Mouse (Mus musculus): ENCODE data around the gene Wfdc9. TPM values are rescaled to one million over a fixed set of nuclear protein-coding genes. Genes with fewer than 3 reads are reported as not detected.

Wfdc9 gene
- polyA plus RNA-seq, 1 experiment = not detected

DNA sequence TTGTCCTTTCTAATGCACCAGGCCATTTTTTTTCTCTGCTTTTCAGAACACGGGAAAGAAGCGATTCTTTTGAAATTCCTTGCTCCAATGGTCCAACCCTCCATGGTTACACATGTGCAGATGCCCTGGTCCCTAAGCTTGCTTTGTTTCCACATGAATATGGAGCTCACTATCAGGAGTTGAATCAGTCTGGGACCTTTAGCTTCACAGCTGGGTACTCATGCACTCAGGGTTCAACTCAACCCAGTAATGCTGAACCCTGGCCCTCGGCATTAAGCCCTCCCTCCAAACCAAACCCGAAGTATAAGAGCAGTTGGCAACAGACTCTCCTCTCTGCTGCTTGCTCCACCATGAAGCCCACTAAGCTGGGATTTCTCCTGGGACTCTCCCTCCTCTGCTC is 41.8 kb upstream of the Wfdc9 start, which contains the start of gene Spint4:
Spint4 (plus strand) TSS at position 301 of the 400 bp plus-strand sequence.
- H3K79me3 ChIP-seq (ENCODE audit: low read depth) = no peaks in the 10 kb centered on the region
- TF ChIP-seq FOSL1 (IDR thresholded peaks at IDR 0.05; ENCODE audit: insufficient read depth, low read length, poor library complexity, severe bottlenecking) (no peak), MYOD1 (IDR thresholded peaks at IDR 0.05; ENCODE audit: control insufficient read depth, insufficient read length, low read depth) (no peak), CTCF (IDR thresholded peaks at IDR 0.05; ENCODE audit: control insufficient read depth, insufficient read depth, insufficient read length) (no peak), USF1 (IDR thresholded peaks at IDR 0.05; ENCODE audit: low read depth) (no peak), MAX (IDR thresholded peaks at IDR 0.05) (no peak), MYOG (IDR thresholded peaks at IDR 0.05; ENCODE audit: control insufficient read depth, extremely low read depth, insufficient read length) (no peak), CEBPB (IDR thresholded peaks at IDR 0.05; ENCODE audit: low read depth) (no peak)
- H3K27me3 ChIP-seq (ENCODE audit: control insufficient read depth, insufficient read depth, insufficient read length) = peaks cover 25% of the 10 kb centered on the region
- no peak within 1 kb of the TSS for H3ac ChIP-seq (ENCODE audit: control insufficient read depth, insufficient read length, low read depth)
- no peak within 1 kb of the TSS for H3K4me3 ChIP-seq (ENCODE audit: insufficient read depth, poor library complexity, severe bottlenecking)
- H3K79me2 ChIP-seq (ENCODE audit: control insufficient read depth, insufficient read depth) = no peaks in the 10 kb centered on the region
- H3K36me3 ChIP-seq (ENCODE audit: control insufficient read depth, insufficient read depth) = no peaks in the 10 kb centered on the region

GRCm38 (mm10) chr2:164684807-164685206 is 28.4 kb upstream of the Wfdc9 start, which contains the start of gene Wfdc13:
Gene Wfdc13, plus strand, starts transcription at chr2:164685107.
- TF ChIP-seq MYOG (IDR thresholded peaks at IDR 0.05; ENCODE audit: control insufficient read depth, extremely low read depth, insufficient read length) = no peak
- TF ChIP-seq USF1 (IDR thresholded peaks at IDR 0.05; ENCODE audit: low read depth) = no peak
- TF ChIP-seq CTCF (IDR thresholded peaks at IDR 0.05; ENCODE audit: control insufficient read depth, insufficient read depth, insufficient read length) = no peak
- TF ChIP-seq MYOD1 (IDR thresholded peaks at IDR 0.05; ENCODE audit: control insufficient read depth, insufficient read length, low read depth) = no peak
- no peak for TF ChIP-seq CEBPB (IDR thresholded peaks at IDR 0.05; ENCODE audit: low read depth)
- Histone ChIP-seq H3K79me3 (ENCODE audit: low read depth) (no peaks in the 10 kb centered on the region), H3K4me3 (ENCODE audit: insufficient read depth, poor library complexity, severe bottlenecking) (no peak within 1 kb of the TSS), H3K79me2 (ENCODE audit: control insufficient read depth, insufficient read depth) (no peaks in the 10 kb centered on the region), H3K36me3 (ENCODE audit: control insufficient read depth, insufficient read depth) (no peaks in the 10 kb centered on the region), H3ac (ENCODE audit: control insufficient read depth, insufficient read length, low read depth) (no peak within 1 kb of the TSS), H3K27me3 (ENCODE audit: control insufficient read depth, insufficient read depth, insufficient read length) (peaks cover 36% of the 10 kb centered on the region)

- TF ChIP-seq CEBPB (IDR thresholded peaks at IDR 0.05; ENCODE audit: low read depth) (no peak), FOSL1 (IDR thresholded peaks at IDR 0.05; ENCODE audit: insufficient read depth, low read length, poor library complexity, severe bottlenecking) (no peak), MAX (IDR thresholded peaks at IDR 0.05) (no peak), CTCF (IDR thresholded peaks at IDR 0.05; ENCODE audit: control insufficient read depth, insufficient read depth, insufficient read length) (no peak), MYOD1 (IDR thresholded peaks at IDR 0.05; ENCODE audit: control insufficient read depth, insufficient read length, low read depth) (no peak), USF1 (IDR thresholded peaks at IDR 0.05; ENCODE audit: low read depth) (no peak), MYOG (IDR thresholded peaks at IDR 0.05; ENCODE audit: control insufficient read depth, extremely low read depth, insufficient read length) (no peak)
- H3K79me3 ChIP-seq (ENCODE audit: low read depth) = no peaks in the 10 kb centered on the region
- peaks cover 6% of the 10 kb centered on the region for H3K27me3 ChIP-seq (ENCODE audit: control insufficient read depth, insufficient read depth, insufficient read length)
- no peaks in the 10 kb centered on the region for H3K79me2 ChIP-seq (ENCODE audit: control insufficient read depth, insufficient read depth)
- H3K36me3 ChIP-seq (ENCODE audit: control insufficient read depth, insufficient read depth) = no peaks in the 10 kb centered on the region
- no peak overlapping the region for H3K4me3 ChIP-seq (ENCODE audit: insufficient read depth, poor library complexity, severe bottlenecking)
- H3ac ChIP-seq (ENCODE audit: control insufficient read depth, insufficient read length, low read depth) = no peak overlapping the region
Observed at GRCm38 (mm10) chr2:164679906-164680305, 23.5 kb upstream of the Wfdc9 start.

DNA sequence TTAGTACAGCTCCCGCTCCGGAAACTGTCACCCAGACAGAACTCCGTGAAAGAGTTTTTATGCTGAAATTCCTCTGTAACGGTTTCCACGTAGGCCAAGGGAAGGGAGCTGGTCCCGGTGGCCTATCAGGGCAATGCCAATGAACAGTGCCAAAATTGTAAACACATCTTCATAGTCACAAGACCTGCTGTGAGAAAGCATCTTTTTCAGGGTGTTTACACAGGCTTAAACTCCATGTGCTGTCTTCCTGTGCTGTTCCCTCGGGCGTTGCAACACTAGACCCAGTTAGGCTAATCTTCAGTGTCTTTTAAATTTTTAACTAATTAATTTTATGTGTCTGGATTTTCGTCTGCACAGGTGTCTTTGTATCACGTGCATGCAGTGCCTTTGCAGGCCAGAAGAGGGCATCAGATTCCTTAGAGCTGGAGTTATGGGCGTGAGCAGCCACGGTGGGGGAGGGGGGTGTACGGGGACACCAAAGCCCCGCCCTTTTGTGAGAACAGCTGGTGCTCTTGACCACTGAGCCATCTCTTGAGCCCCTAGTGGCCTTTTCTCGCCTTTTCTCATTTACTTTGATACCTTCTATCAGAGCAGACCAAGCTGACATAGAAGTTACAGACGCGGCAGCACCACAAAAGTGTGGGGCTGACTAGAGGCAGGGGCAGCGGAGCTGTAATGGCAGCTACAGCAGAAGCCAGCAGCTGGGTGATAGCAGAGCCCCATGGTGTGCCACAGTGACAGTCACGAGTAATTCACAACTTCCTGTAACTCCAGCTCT is 22.7 kb upstream of the Wfdc9 start:
- peaks cover 3% of the 10 kb centered on the region for H3K27me3 ChIP-seq (ENCODE audit: control insufficient read depth, insufficient read depth, insufficient read length)
- H3K79me2 ChIP-seq (ENCODE audit: control insufficient read depth, insufficient read depth) = no peaks in the 10 kb centered on the region
- H3K4me3 ChIP-seq (ENCODE audit: insufficient read depth, poor library complexity, severe bottlenecking) = no peak overlapping the region
- no peak overlapping the region for H3ac ChIP-seq (ENCODE audit: control insufficient read depth, insufficient read length, low read depth)
- no peak for TF ChIP-seq CEBPB (IDR thresholded peaks at IDR 0.05; ENCODE audit: low read depth)
- TF ChIP-seq MYOG (IDR thresholded peaks at IDR 0.05; ENCODE audit: control insufficient read depth, extremely low read depth, insufficient read length) = no peak
- no peak for TF ChIP-seq MAX (IDR thresholded peaks at IDR 0.05)
- no peak for TF ChIP-seq MYOD1 (IDR thresholded peaks at IDR 0.05; ENCODE audit: control insufficient read depth, insufficient read length, low read depth)
- TF ChIP-seq FOSL1 (IDR thresholded peaks at IDR 0.05; ENCODE audit: insufficient read depth, low read length, poor library complexity, severe bottlenecking) = no peak
- TF ChIP-seq CTCF (IDR thresholded peaks at IDR 0.05; ENCODE audit: control insufficient read depth, insufficient read depth, insufficient read length) = no peak
- TF ChIP-seq USF1 (IDR thresholded peaks at IDR 0.05; ENCODE audit: low read depth) = no peak
- H3K36me3 ChIP-seq (ENCODE audit: control insufficient read depth, insufficient read depth) = no peaks in the 10 kb centered on the region
- H3K79me3 ChIP-seq (ENCODE audit: low read depth) = no peaks in the 10 kb centered on the region

GRCm38 (mm10) chr2:164676916-164677685 is 20.7 kb upstream of the Wfdc9 start:
- TF ChIP-seq CEBPB (IDR thresholded peaks at IDR 0.05; ENCODE audit: low read depth) = no peak
- no peak for TF ChIP-seq MYOD1 (IDR thresholded peaks at IDR 0.05; ENCODE audit: control insufficient read depth, insufficient read length, low read depth)
- TF ChIP-seq MYOG (IDR thresholded peaks at IDR 0.05; ENCODE audit: control insufficient read depth, extremely low read depth, insufficient read length) = no peak
- no peak for TF ChIP-seq CTCF (IDR thresholded peaks at IDR 0.05; ENCODE audit: control insufficient read depth, insufficient read depth, insufficient read length)
- TF ChIP-seq MAX (IDR thresholded peaks at IDR 0.05) = no peak
- Histone ChIP-seq H3K79me2 (ENCODE audit: control insufficient read depth, insufficient read depth) (no peaks in the 10 kb centered on the region), H3K79me3 (ENCODE audit: low read depth) (no peaks in the 10 kb centered on the region), H3ac (ENCODE audit: control insufficient read depth, insufficient read length, low read depth) (no peak overlapping the region), H3K27me3 (ENCODE audit: control insufficient read depth, insufficient read depth, insufficient read length) (peaks cover 3% of the 10 kb centered on the region), H3K36me3 (ENCODE audit: control insufficient read depth, insufficient read depth) (no peaks in the 10 kb centered on the region), H3K4me3 (ENCODE audit: insufficient read depth, poor library complexity, severe bottlenecking) (no peak overlapping the region)

Data from C2C12 (cell line).